ENCODE assay signal across 7 mouse cellular contexts in the genomic region with DNA sequence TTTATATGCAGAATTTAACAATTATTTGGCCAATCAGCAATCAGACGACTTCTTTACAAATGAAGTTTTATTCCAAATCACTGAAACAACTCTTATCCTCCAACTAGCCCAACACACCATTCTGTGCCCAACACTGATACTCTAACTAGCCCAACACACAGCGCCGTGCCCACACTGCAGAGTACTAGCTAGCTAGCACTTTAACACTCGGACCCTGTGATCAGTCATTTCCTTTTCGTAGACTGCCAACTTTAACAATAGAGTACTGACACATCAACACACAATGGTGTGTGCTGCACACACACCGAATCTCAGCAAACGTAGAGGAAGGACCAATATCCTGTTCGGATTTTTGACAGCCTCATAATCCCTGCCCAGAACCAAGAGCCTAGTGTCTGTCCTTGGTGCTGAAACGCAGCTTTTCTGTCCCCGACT. TPM values are rescaled to one million over a fixed set of nuclear protein-coding genes. Genes with fewer than 3 reads are reported as not detected.
A peak's percentile ranks its signal among the peaks of the same experiment; 100 is the strongest.
DNase-seq lines count a peak whose midpoint lies in the region; ATAC-seq and TF ChIP-seq lines count a peak whose summit lies in the region.

No protein-coding gene starts in this region.

- ATAC-seq in heart, postnatal 0 days (ENCODE audit: insufficient read depth, low read depth), result 0 out of 2 replicates have a peak, but pooled peaks have one; percentile 47
- ATAC-seq in midbrain, postnatal 0 days (ENCODE audit: low FRiP score), result no peak
- no peak for ATAC-seq in megakaryocyte-erythroid progenitor cell, adult 5-6 weeks (replicated peaks; ENCODE audit: low FRiP score, low TSS enrichment, poor library complexity, severe bottlenecking)

- H3K4me1 ChIP-seq in heart, postnatal 0 days (ENCODE audit: control insufficient read depth, insufficient read depth), result peaks cover 12% of the 10 kb centered on the region
- H3K4me1 ChIP-seq in limb, embryonic 10.5 days, result peaks cover 17% of the 10 kb centered on the region
- H3K4me1 ChIP-seq in midbrain, postnatal 0 days (ENCODE audit: insufficient read depth, low read length), result peaks cover 5% of the 10 kb centered on the region; the same call in 1 of the 2 replicates

- no peak for TF ChIP-seq CTCF in heart, postnatal 0 days (IDR thresholded peaks at IDR 0.05; ENCODE audit: low read depth)
- TF ChIP-seq CTCF in midbrain, postnatal 0 days (IDR thresholded peaks at IDR 0.05), result no peak

- peaks cover 45% of the 10 kb centered on the region for H3K27me3 ChIP-seq in heart, postnatal 0 days (ENCODE audit: control insufficient read depth, insufficient read depth, low read length)
- H3K27me3 ChIP-seq in limb, embryonic 10.5 days (ENCODE audit: low read depth, poor library complexity, severe bottlenecking), result peaks cover 45% of the 10 kb centered on the region
- no peaks in the 10 kb centered on the region for H3K27me3 ChIP-seq in midbrain, postnatal 0 days (ENCODE audit: insufficient read depth, low read length)

- no peak for TF ChIP-seq EP300 in heart, postnatal 0 days (IDR thresholded peaks at IDR 0.05; ENCODE audit: low read depth)

- peak overlapping the region; percentile 99; the same call in 1 of the 2 replicates for H3K4me2 ChIP-seq in heart, postnatal 0 days (ENCODE audit: low read depth, low read length)
- H3K4me2 ChIP-seq in midbrain, postnatal 0 days (ENCODE audit: low read depth, low read length, poor library complexity, severe bottlenecking), result peak overlapping the region; percentile 91

- no peaks in the 10 kb centered on the region for H3K36me3 ChIP-seq in heart, postnatal 0 days (replicated peaks; ENCODE audit: control insufficient read depth, insufficient read depth, low read length)
- no peaks in the 10 kb centered on the region for H3K36me3 ChIP-seq in limb, embryonic 10.5 days
- H3K36me3 ChIP-seq in midbrain, postnatal 0 days (ENCODE audit: insufficient read depth, low read length), result no peaks in the 10 kb centered on the region

- intact Hi-C loops in left cerebral cortex, postnatal 14 days (cut with DNase I), result loop anchor here (5.0 to 10.0 kb wide), 2 partner anchors 214 to 367 kb away; no protein-coding TSS in a partner anchor

- no peak overlapping the region for H3K9ac ChIP-seq in heart, postnatal 0 days (replicated peaks; ENCODE audit: low read depth, low read length)
- peak overlapping the region; percentile 97 for H3K9ac ChIP-seq in midbrain, postnatal 0 days (replicated peaks; ENCODE audit: low read length, poor library complexity, severe bottlenecking)

- peak; percentile 17 to 36 for DNase-seq in left cerebral cortex, postnatal 14 days (ENCODE audit: low spot score in 2 of 2)
- no peak for DNase-seq in left cerebral cortex, adult 8-10 months (ENCODE audit: low spot score in 2 of 2)
- peak; percentile 61 for DNase-seq in embryo, embryonic 11.5 days (ENCODE audit: low read depth, low spot score)
- DNase-seq in heart, postnatal 0 days (ENCODE audit: low spot score), result peak; percentile 49
- DNase-seq in limb, embryonic 10.5 days (ENCODE audit: low spot score), result peak; percentile 72
- DNase-seq in midbrain, postnatal 0 days (ENCODE audit: low spot score), result peak; percentile 60

- H3K9me3 ChIP-seq in heart, postnatal 0 days (replicated peaks; ENCODE audit: control insufficient read depth, low read length), result no peaks in the 10 kb centered on the region
- H3K9me3 ChIP-seq in limb, embryonic 10.5 days (replicated peaks), result no peaks in the 10 kb centered on the region
- no peaks in the 10 kb centered on the region for H3K9me3 ChIP-seq in midbrain, postnatal 0 days (ENCODE audit: low read length)

- H3K27ac ChIP-seq in heart, postnatal 0 days (ENCODE audit: low read depth), result no peak overlapping the region
- H3K27ac ChIP-seq in limb, embryonic 10.5 days, result no peak overlapping the region
- peak overlapping the region; percentile 97 for H3K27ac ChIP-seq in midbrain, postnatal 0 days (ENCODE audit: low read depth, low read length)

- WGBS in heart, postnatal 0 days, result 21% methylated on average over 10 of the region's 10 CpGs
- 25% methylated on average over 10 of the region's 10 CpGs for WGBS in limb, embryonic 10.5 days
- 6% methylated on average over 10 of the region's 10 CpGs for whole genome bisulfite sequencing in midbrain, postnatal 0 days

- H3K4me3 ChIP-seq in heart, postnatal 0 days (ENCODE audit: low read depth, low read length), result no peak overlapping the region
- peak overlapping the region; percentile 76 for H3K4me3 ChIP-seq in limb, embryonic 10.5 days
- peak overlapping the region; percentile 74 for H3K4me3 ChIP-seq in midbrain, postnatal 0 days (ENCODE audit: low read depth, low read length)

RNA-seq across cellular contexts. Expression of gene Phyhipl, which starts 57.7 kb away (rescaled TPM):
- 100 to 1,000 TPM; 212 to 227 TPM for total RNA-seq in left cerebral cortex, postnatal 14 days (2021)
- 100 to 1,000 TPM; 214 to 245 (median 220) TPM for total RNA-seq in left cerebral cortex, adult 8-10 months (2022)
- total RNA-seq in heart, postnatal 0 days (2014; rRNA removed; ENCODE audit: low replicate concordance), result not detected in 2 replicates
- polyA plus RNA-seq in heart, postnatal 0 days (2015; fragmentation: Nextera tagmentation; extraction: Ambion mirVana), result 0.19 and 0.29 TPM in 2 replicates
- 2.0 and 2.8 TPM in 2 replicates for polyA plus RNA-seq in limb, embryonic 10.5 days (2016; fragmentation: Nextera tagmentation; extraction: Ambion mirVana)
- total RNA-seq in midbrain, postnatal 0 days (2014; rRNA removed), result 38.5 and 55.4 TPM in 2 replicates
- polyA plus RNA-seq in midbrain, postnatal 0 days (2015; fragmentation: Nextera tagmentation; extraction: Ambion mirVana), result 307 and 323 TPM in 2 replicates
- total RNA-seq in megakaryocyte-erythroid progenitor cell, adult 5-6 weeks (2014; fragmentation: Nextera tagmentation), result not detected in 2 replicates
- not detected in 2 replicates for total RNA-seq in megakaryocyte-erythroid progenitor cell, adult 5-6 weeks (2017)

Comparison
In these comparisons a context has a peak if more than half of its experiments do, and no peak if none do; other contexts are left out.
1. DNase-seq: peak in left cerebral cortex, postnatal 14 days (2 of 2), embryo, embryonic 11.5 days (single experiment), heart, postnatal 0 days (single experiment), limb, embryonic 10.5 days (single experiment) and midbrain, postnatal 0 days (single experiment); none in left cerebral cortex, adult 8-10 months (0 of 2).
2. RNA of gene Phyhipl, which starts 57.7 kb away (total RNA-seq): 212 to 227 TPM in left cerebral cortex, postnatal 14 days, 214 to 245 TPM in left cerebral cortex, adult 8-10 months and 38.5 to 55.4 TPM in midbrain, postnatal 0 days; not detected in heart, postnatal 0 days and not detected in megakaryocyte-erythroid progenitor cell, adult 5-6 weeks; every median in the first group is over 10 times any median in the second.